Mouse (Mus musculus): ENCODE results near the gene Irf2bpl.

GRCm38 (mm10) chr12:86918361-86918967 is 33.9 kb upstream of the Irf2bpl start:
- TF ChIP-seq CTCF (IDR thresholded peaks at IDR 0.05; ENCODE audit: insufficient read depth, low read length) (no peak), POLR2A (IDR thresholded peaks at IDR 0.05; ENCODE audit: borderline replicate concordance, extremely low read depth, low read depth, low read length) (peak; percentile 42; the same call in 1 of the 2 replicates)

All from lung, adult 2 months (tissue).